ENCODE assay signal across 23 mouse cellular contexts in genomic region chr7:122320843-122321544, GRCm38 (mm10). TPM values are rescaled to one million over a fixed set of nuclear protein-coding genes. Genes with fewer than 3 reads are reported as not detected.
DNase-seq lines count a peak whose midpoint lies in the region; ATAC-seq and TF ChIP-seq lines count a peak whose summit lies in the region.
"Had no signal": no experiment of that assay in that cellular context is flagged by ENCODE, and none has a peak within 500 bp of the region (broad histone marks: within the 10 kb centered on the region; RNA-seq: fewer than 3 reads in every experiment).

No protein-coding gene starts in this region.

- TF ChIP-seq EP300 in liver, postnatal 0 days (IDR thresholded peaks at IDR 0.05; ENCODE audit: low read depth): no peak
- no peak for TF ChIP-seq EP300 in stomach, postnatal 0 days (optimal IDR thresholded peaks at IDR 0.05)

- H3K9ac ChIP-seq in liver, postnatal 0 days (replicated peaks): no peak overlapping the region
- no peak overlapping the region for H3K9ac ChIP-seq in liver, embryonic 12.5 days
- no peak overlapping the region for H3K9ac ChIP-seq in stomach, postnatal 0 days (ENCODE audit: low read length)
- H3K9ac ChIP-seq: embryonic facial prominence, embryonic 15.5 days; forebrain, embryonic 15.5 days; heart, embryonic 15.5 days; hindbrain, embryonic 14.5 days had no signal

- TF ChIP-seq POLR2A in cerebellum, adult 2 months (IDR thresholded peaks at IDR 0.05; ENCODE audit: borderline replicate concordance, insufficient read depth, low read length): no peak

- 85% methylated on average over 7 of the region's 7 CpGs for WGBS in cerebellum, adult 2 months
- WGBS in liver, postnatal 0 days (ENCODE audit: insufficient replicate concordance): 86% methylated on average over 7 of the region's 7 CpGs
- WGBS in liver, embryonic 12.5 days (ENCODE audit: insufficient replicate concordance): 86% methylated on average over 7 of the region's 7 CpGs
- 94% methylated on average over 7 of the region's 7 CpGs for WGBS in stomach, postnatal 0 days

- peaks cover 26% of the 10 kb centered on the region for H3K4me1 ChIP-seq in cerebellum, adult 2 months (ENCODE audit: control insufficient read depth, insufficient read depth, low read length)
- H3K4me1 ChIP-seq in liver, postnatal 0 days (ENCODE audit: insufficient read depth): peaks cover 11% of the 10 kb centered on the region
- 0 out of 2 replicates have a peak, but pooled peaks cover 4% of the 10 kb centered on the region for H3K4me1 ChIP-seq in liver, embryonic 12.5 days
- H3K4me1 ChIP-seq in stomach, postnatal 0 days (replicated peaks; ENCODE audit: control insufficient read depth, insufficient read depth): no peaks in the 10 kb centered on the region
- H3K4me1 ChIP-seq: embryonic facial prominence, embryonic 15.5 days; forebrain, embryonic 15.5 days; heart, embryonic 15.5 days had no signal

- H3K4me3 ChIP-seq in cerebellum, adult 2 months (replicated peaks; ENCODE audit: insufficient read depth, low read depth, low read length): no peak overlapping the region
- no peak overlapping the region for H3K4me3 ChIP-seq in liver, postnatal 0 days (ENCODE audit: low read depth, low read length)
- H3K4me3 ChIP-seq in liver, embryonic 12.5 days: no peak overlapping the region
- no peak overlapping the region for H3K4me3 ChIP-seq in stomach, postnatal 0 days (ENCODE audit: low read depth, low read length)
- H3K4me3 ChIP-seq: embryonic facial prominence, embryonic 15.5 days; forebrain, embryonic 15.5 days; heart, embryonic 15.5 days had no signal

- H3K36me3 ChIP-seq in liver, postnatal 0 days (replicated peaks; ENCODE audit: insufficient read depth, low read length): no peaks in the 10 kb centered on the region
- H3K36me3 ChIP-seq in liver, embryonic 12.5 days: no peaks in the 10 kb centered on the region
- no peaks in the 10 kb centered on the region for H3K36me3 ChIP-seq in stomach, postnatal 0 days (ENCODE audit: control insufficient read depth, insufficient read depth, low read length)
- H3K36me3 ChIP-seq: embryonic facial prominence, embryonic 15.5 days; forebrain, embryonic 15.5 days; heart, embryonic 15.5 days had no signal

- ATAC-seq in liver, postnatal 0 days: no peak
- no peak for ATAC-seq in liver, embryonic 12.5 days
- ATAC-seq in stomach, postnatal 0 days (ENCODE audit: low FRiP score, low TSS enrichment): no peak
- ATAC-seq in erythroblast, adult 5-6 weeks (replicated peaks; ENCODE audit: low FRiP score, poor library complexity, severe bottlenecking): no peak
- ATAC-seq: activated CD4-positive, CD25-positive, alpha-beta regulatory T cell, adult 4 months; CD4-positive, CD25-positive, alpha-beta regulatory T cell, adult 4 months; forebrain, embryonic 15.5 days had no signal

- TF ChIP-seq CTCF in cerebellum, adult 2 months (IDR thresholded peaks at IDR 0.05; ENCODE audit: borderline replicate concordance, insufficient read depth, low read depth, low read length): no peak
- TF ChIP-seq CTCF in liver, postnatal 0 days (IDR thresholded peaks at IDR 0.05; ENCODE audit: low read depth): peak; percentile 22; the same call in 1 of the 2 replicates
- TF ChIP-seq CTCF in stomach, postnatal 0 days (IDR thresholded peaks at IDR 0.05; ENCODE audit: low read depth): 0 out of 2 replicates have a peak, but pooled peaks have one; percentile 7

- H3K27ac ChIP-seq in cerebellum, adult 2 months (ENCODE audit: insufficient read depth, low read length): 0 out of 2 replicates have a peak overlapping the region, but pooled peaks have one; percentile 32
- H3K27ac ChIP-seq in liver, postnatal 0 days (ENCODE audit: low read depth): no peak overlapping the region
- H3K27ac ChIP-seq in liver, embryonic 12.5 days: no peak overlapping the region
- no peak overlapping the region for H3K27ac ChIP-seq in stomach, postnatal 0 days (replicated peaks)
- H3K27ac ChIP-seq: embryonic facial prominence, embryonic 15.5 days; forebrain, embryonic 15.5 days; heart, embryonic 15.5 days; hindbrain, embryonic 14.5 days had no signal

- H3K27me3 ChIP-seq in cerebellum, adult 2 months (ENCODE audit: control insufficient read depth, insufficient read depth, low read length): no peaks in the 10 kb centered on the region
- no peaks in the 10 kb centered on the region for H3K27me3 ChIP-seq in liver, postnatal 0 days (ENCODE audit: insufficient read depth, low read length)
- H3K27me3 ChIP-seq in liver, embryonic 12.5 days (replicated peaks): no peaks in the 10 kb centered on the region
- H3K27me3 ChIP-seq in stomach, postnatal 0 days (ENCODE audit: control insufficient read depth, insufficient read depth, low read length): no peaks in the 10 kb centered on the region
- H3K27me3 ChIP-seq: embryonic facial prominence, embryonic 15.5 days; forebrain, embryonic 15.5 days; heart, embryonic 15.5 days had no signal

- no peak overlapping the region for H3K4me2 ChIP-seq in liver, postnatal 0 days (ENCODE audit: low read depth, low read length)
- H3K4me2 ChIP-seq in liver, embryonic 12.5 days: no peak overlapping the region
- no peak overlapping the region for H3K4me2 ChIP-seq in stomach, postnatal 0 days (replicated peaks; ENCODE audit: low read depth)
- H3K4me2 ChIP-seq: embryonic facial prominence, embryonic 15.5 days; forebrain, embryonic 15.5 days; heart, embryonic 11.5 days; heart, embryonic 15.5 days; hindbrain, embryonic 14.5 days had no signal

- H3K9me3 ChIP-seq in liver, postnatal 0 days (ENCODE audit: low read length): no peaks in the 10 kb centered on the region
- no peaks in the 10 kb centered on the region for H3K9me3 ChIP-seq in liver, embryonic 12.5 days (replicated peaks)
- no peaks in the 10 kb centered on the region for H3K9me3 ChIP-seq in stomach, postnatal 0 days (ENCODE audit: control insufficient read depth, low read length)
- H3K9me3 ChIP-seq: embryonic facial prominence, embryonic 15.5 days; forebrain, embryonic 15.5 days; heart, embryonic 15.5 days had no signal

- DNase-seq in cerebellum, adult 2 months: no peak
- no peak for DNase-seq in cerebellum, postnatal 4 days (ENCODE audit: low spot score in 2 of 2)
- no peak for DNase-seq in liver, postnatal 0 days
- DNase-seq in thymus, postnatal 4 days: peak; percentile 33
- no peak for DNase-seq in thymus, postnatal 36 days
- DNase-seq in stomach, postnatal 0 days (ENCODE audit: low spot score): no peak
- DNase-seq: adrenal gland, postnatal 14 days; B cell, adult 2 months; cerebellum, adult 18-20 months; cerebellum, postnatal 10 days; embryo, embryonic 11 days; gastrocnemius, postnatal 36 days; heart, adult 11 months; heart, postnatal 14 days had no signal

RNA-seq across cellular contexts. Expression of gene Prkcb, which starts 32.4 kb away (rescaled TPM):
- polyA plus RNA-seq in cerebellum, adult 2 months (2012; rRNA removed): 311 and 324 TPM in 2 replicates
- 8.1 TPM in 2 replicates for polyA plus RNA-seq in liver, postnatal 0 days (2015; fragmentation: Nextera tagmentation; extraction: Ambion mirVana)
- 2.0 and 2.3 TPM in 2 replicates for polyA plus RNA-seq in liver, embryonic 12.5 days (2016; fragmentation: Nextera tagmentation; extraction: Ambion mirVana)
- 7.9 and 8.2 TPM in 2 replicates for polyA plus RNA-seq in stomach, postnatal 0 days (2015; fragmentation: Nextera tagmentation; extraction: Ambion mirVana)
- total RNA-seq in erythroblast, adult 5-6 weeks (2015; ENCODE audit: low replicate concordance): 29.7 and 33.6 TPM in 2 replicates
- 18.3 and 20.2 TPM in 2 replicates for total RNA-seq in erythroblast, adult 5-6 weeks (2017; ENCODE audit: low replicate concordance)

Comparison
In these comparisons a context has a peak if more than half of its experiments do, and no peak if none do; other contexts are left out.
1. RNA of gene Prkcb, which starts 32.4 kb away (polyA plus RNA-seq): 311 to 324 TPM in cerebellum, adult 2 months; 8.1 TPM in liver, postnatal 0 days, 7.9 to 8.2 TPM in stomach, postnatal 0 days and 2.0 to 2.3 TPM in liver, embryonic 12.5 days; every median in the first group is over 10 times any median in the second.